Mouse (Mus musculus): ENCODE data around the gene Hist1h2af.

DNA sequence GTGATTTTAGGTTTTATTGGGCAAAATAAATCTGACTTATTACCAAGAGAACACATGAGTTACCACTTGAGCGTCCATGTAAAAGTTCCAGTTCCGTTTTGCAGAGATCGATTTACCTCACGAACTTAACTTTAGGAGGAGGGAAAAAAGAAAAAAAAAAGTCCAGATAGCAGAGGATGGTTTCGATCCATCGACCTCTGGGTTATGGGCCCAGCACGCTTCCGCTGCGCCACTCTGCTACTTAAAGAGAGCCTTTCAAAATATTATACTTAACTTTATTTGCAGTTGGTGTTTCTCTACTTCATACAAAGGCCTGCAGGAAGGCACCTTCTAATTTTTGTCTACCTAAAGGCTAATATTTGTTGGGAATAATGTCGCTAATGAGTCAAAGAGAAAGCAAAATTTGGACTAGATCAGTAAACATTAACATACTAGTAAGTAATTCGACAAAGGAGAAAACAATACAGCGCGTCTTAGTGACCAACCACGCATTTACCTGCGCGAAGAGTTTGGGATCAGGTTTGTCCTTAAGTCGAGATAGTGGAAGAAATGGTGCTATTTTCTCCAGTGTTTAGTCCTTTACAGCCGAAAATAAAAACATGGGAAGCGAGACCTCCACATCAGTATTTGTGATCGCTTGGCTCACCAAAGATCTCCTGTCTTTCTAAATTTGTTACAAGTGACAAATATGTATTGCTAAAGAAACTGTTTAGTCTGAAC lies 3.4 kb upstream of the Hist1h2af start:
- TF ChIP-seq CTCF (IDR thresholded peaks at IDR 0.05; ENCODE audit: control insufficient read depth, insufficient read depth, insufficient replicate concordance, low read depth, low read length), result no peak
- TF ChIP-seq POLR2A (IDR thresholded peaks at IDR 0.05; ENCODE audit: control insufficient read depth, low read depth, low read length), result no peak
